In the genomic region with DNA sequence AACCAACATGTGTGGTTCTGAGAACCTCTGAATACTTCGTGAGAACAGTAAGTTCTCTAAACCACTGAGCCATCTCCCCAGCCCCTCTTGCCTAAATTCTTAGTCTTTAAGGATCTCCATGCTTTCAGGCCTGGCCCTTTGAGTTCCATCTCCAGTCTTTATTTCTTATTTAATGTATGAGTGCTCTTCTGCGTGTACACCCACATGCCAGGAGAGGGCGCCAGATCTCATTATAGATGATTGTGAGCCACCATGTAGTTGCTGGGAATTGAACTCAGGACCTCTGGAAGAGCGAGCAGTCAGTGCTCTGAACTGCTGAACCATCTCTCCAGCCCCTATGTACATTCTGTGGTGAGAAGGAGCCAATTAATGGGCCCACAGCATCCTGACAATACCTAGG, we compare ENCODE assay signal across 8 mouse cellular contexts. TPM values are rescaled to one million over a fixed set of nuclear protein-coding genes. Genes with fewer than 3 reads are reported as not detected.
DNase-seq lines count a peak whose midpoint lies in the region; ATAC-seq and TF ChIP-seq lines count a peak whose summit lies in the region.

No protein-coding gene starts in this region.

- H3K4me3 ChIP-seq in cerebellum, adult 2 months (replicated peaks; ENCODE audit: insufficient read depth, low read depth, low read length): no peak overlapping the region
- no peak overlapping the region for H3K4me3 ChIP-seq in midbrain, embryonic 14.5 days (replicated peaks; ENCODE audit: low read depth, low read length)
- H3K4me3 ChIP-seq in midbrain, embryonic 11.5 days (ENCODE audit: low read depth, low read length): no peak overlapping the region

- H3K27ac ChIP-seq in cerebellum, adult 2 months (ENCODE audit: insufficient read depth, low read length): no peak overlapping the region
- H3K27ac ChIP-seq in midbrain, embryonic 14.5 days (replicated peaks; ENCODE audit: low read depth, low read length): no peak overlapping the region
- no peak overlapping the region for H3K27ac ChIP-seq in midbrain, embryonic 11.5 days (ENCODE audit: low read depth, low read length)

- peaks cover 29% of the 10 kb centered on the region for H3K36me3 ChIP-seq in midbrain, embryonic 14.5 days (ENCODE audit: control insufficient read depth, insufficient read depth, low read length)
- peaks cover 6% of the 10 kb centered on the region for H3K36me3 ChIP-seq in midbrain, embryonic 11.5 days (ENCODE audit: control insufficient read depth, insufficient read depth, low read length)

- H3K4me1 ChIP-seq in cerebellum, adult 2 months (ENCODE audit: control insufficient read depth, insufficient read depth, low read length): peaks cover 27% of the 10 kb centered on the region
- peaks cover 17% of the 10 kb centered on the region for H3K4me1 ChIP-seq in midbrain, embryonic 14.5 days (ENCODE audit: control insufficient read depth, insufficient read depth, low read length)
- H3K4me1 ChIP-seq in midbrain, embryonic 11.5 days (ENCODE audit: control insufficient read depth, insufficient read depth, low read length): peaks cover 13% of the 10 kb centered on the region

- 65% methylated on average over 4 of the region's 4 CpGs for WGBS in cerebellum, adult 2 months
- WGBS in midbrain, embryonic 14.5 days: 58% methylated on average over 4 of the region's 4 CpGs
- WGBS in midbrain, embryonic 11.5 days: 55% methylated on average over 4 of the region's 4 CpGs

- ATAC-seq in cerebellum, adult (ENCODE audit: insufficient number of reproducible peaks, low FRiP score, low TSS enrichment): no peak
- ATAC-seq in midbrain, embryonic 14.5 days (ENCODE audit: low FRiP score, low TSS enrichment): no peak
- ATAC-seq in midbrain, embryonic 11.5 days (ENCODE audit: low FRiP score): no peak

- TF ChIP-seq CTCF in cerebellum, adult 2 months (IDR thresholded peaks at IDR 0.05; ENCODE audit: borderline replicate concordance, insufficient read depth, low read depth, low read length): peak; percentile 39; the same call in 1 of the 2 replicates

- H3K27me3 ChIP-seq in cerebellum, adult 2 months (ENCODE audit: control insufficient read depth, insufficient read depth, low read length): no peaks in the 10 kb centered on the region
- H3K27me3 ChIP-seq in midbrain, embryonic 14.5 days (ENCODE audit: control insufficient read depth, insufficient read depth, low read length): no peaks in the 10 kb centered on the region
- no peaks in the 10 kb centered on the region; the same call in 1 of the 2 replicates for H3K27me3 ChIP-seq in midbrain, embryonic 11.5 days (ENCODE audit: control insufficient read depth, insufficient read depth, low read length)

- no peak for TF ChIP-seq POLR2A in cerebellum, adult 2 months (IDR thresholded peaks at IDR 0.05; ENCODE audit: borderline replicate concordance, insufficient read depth, low read length)

- no peak overlapping the region for H3K9ac ChIP-seq in midbrain, embryonic 14.5 days (replicated peaks; ENCODE audit: low read length)
- H3K9ac ChIP-seq in midbrain, embryonic 11.5 days (ENCODE audit: low read length): no peak overlapping the region

- no peaks in the 10 kb centered on the region for H3K9me3 ChIP-seq in midbrain, embryonic 14.5 days (ENCODE audit: control insufficient read depth, low read length)
- no peaks in the 10 kb centered on the region for H3K9me3 ChIP-seq in midbrain, embryonic 11.5 days (ENCODE audit: control insufficient read depth, low read length)

- DNase-seq in cerebellum, adult 2 months: no peak
- peak; percentile 61 for DNase-seq in midbrain, embryonic 14.5 days
- DNase-seq in midbrain, embryonic 11.5 days (ENCODE audit: low spot score, missing footprints): no peak
- DNase-seq in induced T-regulatory cell, adult 2 months (ENCODE audit: low read depth): peak; percentile 84
- peak; percentile 80 for DNase-seq in naive thymus-derived CD4-positive, alpha-beta T cell, adult 2 months (ENCODE audit: low read depth)
- DNase-seq in frontal cortex, adult 2 months (ENCODE audit: extremely low spot score in 1 of 2, low spot score in 1 of 2): no peak
- DNase-seq in right cerebral cortex, postnatal 14 days: no peak

- no peak overlapping the region for H3K4me2 ChIP-seq in midbrain, embryonic 14.5 days (ENCODE audit: low read length)
- no peak overlapping the region for H3K4me2 ChIP-seq in midbrain, embryonic 11.5 days

RNA-seq across cellular contexts. Expression of a gene that starts 2.1 kb away (rescaled TPM):
- 22.3 and 25.3 TPM in 2 replicates for polyA plus RNA-seq in cerebellum, adult 2 months (2012; rRNA removed)
- 55.7 and 64.2 TPM in 2 replicates for polyA plus RNA-seq in midbrain, embryonic 14.5 days (2014; fragmentation: Nextera tagmentation; extraction: Ambion mirVana)
- polyA plus RNA-seq in midbrain, embryonic 11.5 days (2014; fragmentation: Nextera tagmentation; extraction: Ambion mirVana): 71.6 and 78.5 TPM in 2 replicates
- 17.7 and 17.8 TPM in 2 replicates for polyA plus RNA-seq in frontal cortex, adult 2 months (2012; rRNA removed)

RNA-seq across cellular contexts. Expression of a gene that starts 2.1 kb away (rescaled TPM):
- 42.3 and 44.4 TPM in 2 replicates for polyA plus RNA-seq in cerebellum, adult 2 months (2012; rRNA removed)
- 10.6 and 11.5 TPM in 2 replicates for polyA plus RNA-seq in midbrain, embryonic 14.5 days (2014; fragmentation: Nextera tagmentation; extraction: Ambion mirVana)
- 12.7 and 12.9 TPM in 2 replicates for polyA plus RNA-seq in midbrain, embryonic 11.5 days (2014; fragmentation: Nextera tagmentation; extraction: Ambion mirVana)
- 19.6 and 19.7 TPM in 2 replicates for polyA plus RNA-seq in frontal cortex, adult 2 months (2012; rRNA removed)

RNA-seq across cellular contexts. Expression of a gene that starts 39.7 kb away (rescaled TPM):
- 50.2 and 56.4 TPM in 2 replicates for polyA plus RNA-seq in cerebellum, adult 2 months (2012; rRNA removed)
- polyA plus RNA-seq in midbrain, embryonic 14.5 days (2014; fragmentation: Nextera tagmentation; extraction: Ambion mirVana): 76.5 and 81.1 TPM in 2 replicates
- polyA plus RNA-seq in midbrain, embryonic 11.5 days (2014; fragmentation: Nextera tagmentation; extraction: Ambion mirVana): 114 and 122 TPM in 2 replicates
- polyA plus RNA-seq in frontal cortex, adult 2 months (2012; rRNA removed): 52.7 and 53.6 TPM in 2 replicates

RNA-seq across cellular contexts. Expression of a gene that starts 39.8 kb away (rescaled TPM):
- 77.1 and 78.2 TPM in 2 replicates for polyA plus RNA-seq in cerebellum, adult 2 months (2012; rRNA removed)
- 33.5 and 35.2 TPM in 2 replicates for polyA plus RNA-seq in midbrain, embryonic 14.5 days (2014; fragmentation: Nextera tagmentation; extraction: Ambion mirVana)
- polyA plus RNA-seq in midbrain, embryonic 11.5 days (2014; fragmentation: Nextera tagmentation; extraction: Ambion mirVana): 18.1 and 18.8 TPM in 2 replicates
- 68.3 and 71.0 TPM in 2 replicates for polyA plus RNA-seq in frontal cortex, adult 2 months (2012; rRNA removed)

RNA-seq across cellular contexts. Expression of a gene that starts 39.8 kb away (rescaled TPM):
- polyA plus RNA-seq in cerebellum, adult 2 months (2012; rRNA removed): 256 TPM in 2 replicates
- 83.3 and 97.3 TPM in 2 replicates for polyA plus RNA-seq in midbrain, embryonic 14.5 days (2014; fragmentation: Nextera tagmentation; extraction: Ambion mirVana)
- 63.6 and 79.2 TPM in 2 replicates for polyA plus RNA-seq in midbrain, embryonic 11.5 days (2014; fragmentation: Nextera tagmentation; extraction: Ambion mirVana)
- 177 and 186 TPM in 2 replicates for polyA plus RNA-seq in frontal cortex, adult 2 months (2012; rRNA removed)

Comparison
In these comparisons a context has a peak if more than half of its experiments do, and no peak if none do; other contexts are left out.
1. DNase-seq: peak in midbrain, embryonic 14.5 days (single experiment), induced T-regulatory cell, adult 2 months (single experiment) and naive thymus-derived CD4-positive, alpha-beta T cell, adult 2 months (single experiment); none in cerebellum, adult 2 months (0 of 2), midbrain, embryonic 11.5 days (single experiment), frontal cortex, adult 2 months (0 of 2) and right cerebral cortex, postnatal 14 days (single experiment).